Mouse (Mus musculus) forebrain, embryonic 16.5 days (tissue): ENCODE measurements at regions not wholly inside any gene's neighbourhood (a gene's known extent, or its start where the extent isn't known, plus 50 kb on each side); places are given as distances from the start of the nearest gene placed in this dataset.

Experiments
- ATAC-seq: fragments of 200-750 bp; cut with Nextera tagmentation; 2 replicates; pipeline ENCODE4 v1.8.0; 2017; ENCODE audit warnings: mild to moderate bottlenecking, moderate library complexity
- H3K27ac ChIP-seq: fragments of 300-500 bp; sonication (generic); 2 replicates; pipeline ENCODE4 v1.5.1; 2014; ENCODE audit warnings: low read length, control low read depth
- H3K27me3 ChIP-seq: fragments of 300-500 bp; sonication (generic); replicated peaks from 2 replicates; pipeline ENCODE4 v1.6.1; 2014; ENCODE audit warnings: low read length; ENCODE audit not compliant: control insufficient read depth, insufficient read depth
- H3K36me3 ChIP-seq: fragments of 300-500 bp; sonication (generic); 2 replicates; pipeline ENCODE4 v1.6.1; 2014; ENCODE audit not compliant: control insufficient read depth, insufficient read depth
- H3K4me1 ChIP-seq: fragments of 300-500 bp; sonication (generic); replicated peaks from 2 replicates; pipeline ENCODE4 v1.6.1; 2014; ENCODE audit warnings: low read length; ENCODE audit not compliant: control insufficient read depth, insufficient read depth
- H3K4me2 ChIP-seq: fragments of 300-500 bp; sonication (generic); 2 replicates; pipeline ENCODE4 v1.6.1; 2014; ENCODE audit warnings: mild to moderate bottlenecking, low read length, control low read depth
- H3K4me3 ChIP-seq: fragments of 300-500 bp; sonication (generic); replicated peaks from 2 replicates; pipeline ENCODE4 v1.5.1; 2014; ENCODE audit warnings: mild to moderate bottlenecking, low read length, control low read depth
- H3K9ac ChIP-seq: fragments of 300-500 bp; sonication (generic); replicated peaks from 2 replicates; pipeline ENCODE4 v1.6.1; 2014; ENCODE audit warnings: low read depth, low read length, control low read depth
- H3K9me3 ChIP-seq: fragments of 300-500 bp; sonication (generic); 2 replicates; pipeline ENCODE4 v1.6.1; 2016; ENCODE audit warnings: low read length; ENCODE audit not compliant: control insufficient read depth
- WGBS: fragments of 180-500 bp; shearing (Covaris S2); extraction: QIAGEN DNeasy Blood & Tissue Kit; methylation state at CpG from one replicate; pipeline ENCODE4 v1.1.7; 2014; 5-methylcytosine and 5-hydroxymethylcytosine counted together

- Histone ChIP-seq H3K4me1 (no peaks in the 10 kb centered on the region), H3K4me2 (no peak overlapping the region), H3K36me3 (no peaks in the 10 kb centered on the region), H3K9me3 (no peaks in the 10 kb centered on the region), H3K4me3 (no peak overlapping the region), H3K27ac (no peak overlapping the region), H3K9ac (no peak overlapping the region), H3K27me3 (no peaks in the 10 kb centered on the region)
- no peak for ATAC-seq
- 78% methylated on average over 2 of the region's 2 CpGs for WGBS
These were observed 222.5 kb downstream of the Gm5447 start for GRCm38 (mm10) chr13:31196546-31196945.

GRCm38 (mm10) chr13:31197593-31197992 is 223.6 kb downstream of the Gm5447 start:
- H3K9ac ChIP-seq, result no peak overlapping the region
- no peak overlapping the region for H3K4me2 ChIP-seq
- no peak overlapping the region for H3K4me3 ChIP-seq
- no peaks in the 10 kb centered on the region for H3K4me1 ChIP-seq
- H3K36me3 ChIP-seq, result no peaks in the 10 kb centered on the region
- H3K9me3 ChIP-seq, result no peaks in the 10 kb centered on the region
- H3K27me3 ChIP-seq, result no peaks in the 10 kb centered on the region
- ATAC-seq, result no peak
- WGBS, result 94% methylated on average over 2 of the region's 2 CpGs
- H3K27ac ChIP-seq, result no peak overlapping the region

- H3K36me3 ChIP-seq, result no peaks in the 10 kb centered on the region
- no peaks in the 10 kb centered on the region for H3K4me1 ChIP-seq
- H3K27ac ChIP-seq, result no peak overlapping the region
- H3K9me3 ChIP-seq, result no peaks in the 10 kb centered on the region
- WGBS, result 96% methylated on average over 1 of the region's 1 CpGs
- no peak overlapping the region for H3K4me2 ChIP-seq
- H3K9ac ChIP-seq, result no peak overlapping the region
- no peak overlapping the region for H3K4me3 ChIP-seq
- H3K27me3 ChIP-seq, result no peaks in the 10 kb centered on the region
- ATAC-seq, result no peak
These were observed 225.4 kb downstream of the Gm5447 start for GRCm38 (mm10) chr13:31199384-31199783.

GRCm38 (mm10) chr13:31204068-31204467 is 230.1 kb downstream of the Gm5447 start:
- 73% methylated on average over 6 of the region's 6 CpGs for WGBS
- H3K36me3 ChIP-seq, result no peaks in the 10 kb centered on the region
- no peaks in the 10 kb centered on the region for H3K9me3 ChIP-seq
- H3K4me1 ChIP-seq, result no peaks in the 10 kb centered on the region
- no peak overlapping the region for H3K4me3 ChIP-seq
- H3K27me3 ChIP-seq, result no peaks in the 10 kb centered on the region
- no peak overlapping the region for H3K9ac ChIP-seq
- ATAC-seq, result no peak
- no peak overlapping the region for H3K4me2 ChIP-seq
- H3K27ac ChIP-seq, result no peak overlapping the region

- Histone ChIP-seq H3K9me3 (no peaks in the 10 kb centered on the region), H3K4me3 (no peak overlapping the region), H3K36me3 (no peaks in the 10 kb centered on the region), H3K27ac (no peak overlapping the region), H3K4me2 (no peak overlapping the region), H3K4me1 (no peaks in the 10 kb centered on the region), H3K27me3 (no peaks in the 10 kb centered on the region), H3K9ac (no peak overlapping the region)
- ATAC-seq, result no peak
- 31% methylated on average over 5 of the region's 5 CpGs for WGBS
These were observed 232.4 kb downstream of the Gm5447 start for GRCm38 (mm10) chr13:31206381-31206780.

- no peak overlapping the region for H3K4me3 ChIP-seq
- no peak overlapping the region for H3K9ac ChIP-seq
- H3K27me3 ChIP-seq, result no peaks in the 10 kb centered on the region
- H3K4me2 ChIP-seq, result no peak overlapping the region
- H3K9me3 ChIP-seq, result no peaks in the 10 kb centered on the region
- no peaks in the 10 kb centered on the region for H3K4me1 ChIP-seq
- no peak overlapping the region for H3K27ac ChIP-seq
- peak; percentile 38; the same call in 1 of the 2 replicates for ATAC-seq
- 64% methylated on average over 5 of the region's 5 CpGs for WGBS
- no peaks in the 10 kb centered on the region for H3K36me3 ChIP-seq
These were observed 233.7 kb downstream of the Gm5447 start for GRCm38 (mm10) chr13:31207709-31208108.

- Histone ChIP-seq H3K27ac (no peak overlapping the region), H3K4me3 (no peak overlapping the region), H3K9ac (no peak overlapping the region), H3K4me2 (no peak overlapping the region), H3K4me1 (no peaks in the 10 kb centered on the region), H3K27me3 (no peaks in the 10 kb centered on the region), H3K36me3 (no peaks in the 10 kb centered on the region), H3K9me3 (no peaks in the 10 kb centered on the region)
- WGBS, result 84% methylated on average over 2 of the region's 2 CpGs
- no peak for ATAC-seq
These were observed 249.0 kb downstream of the Gm5447 start for GRCm38 (mm10) chr13:31223016-31223415.

- Histone ChIP-seq H3K36me3 (no peaks in the 10 kb centered on the region), H3K27ac (no peak overlapping the region), H3K9me3 (no peaks in the 10 kb centered on the region), H3K4me1 (no peaks in the 10 kb centered on the region), H3K4me3 (no peak overlapping the region), H3K4me2 (no peak overlapping the region), H3K9ac (no peak overlapping the region), H3K27me3 (no peaks in the 10 kb centered on the region)
- 97% methylated on average over 6 of the region's 6 CpGs for WGBS
- ATAC-seq, result no peak
These were observed 266.5 kb downstream of the Gm5447 start for GRCm38 (mm10) chr13:31240546-31240945.

- Histone ChIP-seq H3K9me3 (no peaks in the 10 kb centered on the region), H3K36me3 (no peaks in the 10 kb centered on the region), H3K9ac (no peak overlapping the region), H3K4me1 (no peaks in the 10 kb centered on the region), H3K27ac (peak overlapping the region; percentile 24; the same call in 1 of the 2 replicates), H3K27me3 (no peaks in the 10 kb centered on the region), H3K4me2 (no peak overlapping the region), H3K4me3 (no peak overlapping the region)
- WGBS, result 77% methylated on average over 3 of the region's 3 CpGs
- peak; percentile 47 for ATAC-seq
These were observed 275.0 kb downstream of the Gm5447 start for GRCm38 (mm10) chr13:31248996-31249395.

GRCm38 (mm10) chr13:31249525-31249924 is 275.5 kb downstream of the Gm5447 start:
- H3K36me3 ChIP-seq, result no peaks in the 10 kb centered on the region
- no peak overlapping the region for H3K4me3 ChIP-seq
- H3K9ac ChIP-seq, result no peak overlapping the region
- no peak overlapping the region for H3K4me2 ChIP-seq
- peak overlapping the region; percentile 24; the same call in 1 of the 2 replicates for H3K27ac ChIP-seq
- H3K27me3 ChIP-seq, result no peaks in the 10 kb centered on the region
- H3K4me1 ChIP-seq, result no peaks in the 10 kb centered on the region
- ATAC-seq, result peak; percentile 91
- H3K9me3 ChIP-seq, result no peaks in the 10 kb centered on the region
- 54% methylated on average over 5 of the region's 5 CpGs for WGBS
